Mouse (Mus musculus) G1E (cell line): Measurements from ENCODE around the gene Mpnd.

ENCODE experiments used
- CTCF ChIP-seq: IDR thresholded peaks from 2 replicates; pipeline ENCODE4 v1.5.1; 2012; ENCODE audit warnings: low read depth, low read length, inconsistent platforms, mixed read lengths
- GATA1 ChIP-seq: IDR thresholded peaks from 2 replicates; pipeline ENCODE4 v1.6.1; 2012; ENCODE audit warnings: borderline replicate concordance, low read length, inconsistent platforms, mixed read lengths
- GATA2 ChIP-seq: IDR thresholded peaks from 2 replicates; pipeline ENCODE4 v1.6.1; 2012; ENCODE audit warnings: low read depth, low read length, inconsistent platforms, borderline replicate concordance
- POLR2AphosphoS5 ChIP-seq: IDR thresholded peaks from 2 replicates; pipeline ENCODE4 v1.6.1; 2012; ENCODE audit warnings: low read depth, low read length, inconsistent platforms; ENCODE audit not compliant: insufficient replicate concordance
- TAL1 ChIP-seq: conservative IDR thresholded peaks from 2 replicates; pipeline ENCODE4 v1.6.1; 2012; ENCODE audit warnings: low read depth, low read length, inconsistent platforms, mixed read lengths

DNA sequence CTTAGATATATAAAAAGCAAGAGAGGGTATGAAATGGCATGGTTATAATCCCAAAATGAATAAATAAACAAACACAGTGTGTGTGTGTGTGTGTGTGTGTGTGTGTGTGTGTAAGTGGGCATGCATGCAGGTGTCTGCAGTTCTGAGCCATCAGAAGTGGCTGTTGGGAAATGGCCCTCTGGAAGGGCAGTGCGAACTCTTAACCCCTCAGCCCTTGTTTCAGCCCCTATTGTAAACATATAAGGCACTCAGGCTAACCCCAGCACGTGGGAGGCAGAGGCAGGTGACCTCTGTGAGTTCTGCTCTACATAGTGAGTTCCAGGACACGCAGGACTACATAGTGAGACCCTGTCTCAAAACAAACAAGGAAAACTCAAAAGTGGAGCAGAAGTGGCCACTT, 28.2 kb upstream of the Mpnd start:
- TF ChIP-seq POLR2AphosphoS5 (no peak), CTCF (no peak), GATA1 (no peak), TAL1 (no peak), GATA2 (no peak)
